Mouse (Mus musculus) forebrain, embryonic 14.5 days (tissue): Measurements from ENCODE around the gene Brinp1. TPM values are rescaled to one million over a fixed set of nuclear protein-coding genes. Genes with fewer than 3 reads are reported as not detected.

ENCODE experiments used
- ATAC-seq: fragments of 200-750 bp; cut with Nextera tagmentation; 2 replicates; pipeline ENCODE4 v1.8.0; 2017; ENCODE audit warnings: mild to moderate bottlenecking, moderate library complexity
- DNase-seq: peaks from one replicate; pipeline ENCODE4 v3.0.0-alpha.2; 2015; ENCODE audit warnings: low spot score
- H3K27ac ChIP-seq: fragments of 300-500 bp; sonication (generic); 2 replicates; pipeline ENCODE4 v1.5.1; 2014; ENCODE audit warnings: low read depth, mild to moderate bottlenecking, control low read depth, low read length, moderate library complexity
- H3K27me3 ChIP-seq: fragments of 300-500 bp; sonication (generic); replicated peaks from 2 replicates; pipeline ENCODE4 v1.6.1; 2014; ENCODE audit warnings: low read length, control low read depth, mixed read lengths; ENCODE audit not compliant: control insufficient read depth, insufficient read depth
- H3K36me3 ChIP-seq: fragments of 300-500 bp; sonication (generic); 2 replicates; pipeline ENCODE4 v1.6.1; 2014; ENCODE audit warnings: low read length, control low read depth; ENCODE audit not compliant: control insufficient read depth, insufficient read depth
- H3K4me1 ChIP-seq: fragments of 300-500 bp; sonication (generic); 2 replicates; pipeline ENCODE4 v1.6.1; 2014; ENCODE audit warnings: antibody characterized with exemption, low read length, control low read depth; ENCODE audit not compliant: control insufficient read depth, insufficient read depth
- H3K4me2 ChIP-seq: fragments of 300-500 bp; sonication (generic); 2 replicates; pipeline ENCODE4 v1.6.1; 2014; ENCODE audit warnings: mild to moderate bottlenecking, control low read depth, low read length
- H3K4me3 ChIP-seq: fragments of 300-500 bp; sonication (generic); 2 replicates; pipeline ENCODE4 v1.5.1; 2014; ENCODE audit warnings: low read depth, low read length, control low read depth
- H3K9ac ChIP-seq: fragments of 300-500 bp; sonication (generic); 2 replicates; pipeline ENCODE4 v1.6.1; 2014; ENCODE audit warnings: mild to moderate bottlenecking, low read length, control low read depth, moderate library complexity
- H3K9me3 ChIP-seq: fragments of 300-500 bp; sonication (generic); replicated peaks from 2 replicates; pipeline ENCODE4 v1.6.1; 2016; ENCODE audit warnings: low read length, control low read depth, mixed read lengths; ENCODE audit not compliant: control insufficient read depth
- WGBS: fragments of 180-500 bp; shearing (Covaris S2); extraction: QIAGEN DNeasy Blood & Tissue Kit; methylation state at CpG from one replicate; pipeline ENCODE4 v1.1.7; 2014; 5-methylcytosine and 5-hydroxymethylcytosine counted together
- polyA plus RNA-seq: library from polyadenylated mRNA; unstranded; fragments of >200 nt; fragmentation: Nextera tagmentation; extraction: Ambion mirVana; gene quantifications from 2 replicates; pipeline ENCODE4 v1.2.1, GENCODE M21; 2014

Brinp1 gene
- 22.3 and 30.8 TPM in 2 replicates for polyA plus RNA-seq

DNA sequence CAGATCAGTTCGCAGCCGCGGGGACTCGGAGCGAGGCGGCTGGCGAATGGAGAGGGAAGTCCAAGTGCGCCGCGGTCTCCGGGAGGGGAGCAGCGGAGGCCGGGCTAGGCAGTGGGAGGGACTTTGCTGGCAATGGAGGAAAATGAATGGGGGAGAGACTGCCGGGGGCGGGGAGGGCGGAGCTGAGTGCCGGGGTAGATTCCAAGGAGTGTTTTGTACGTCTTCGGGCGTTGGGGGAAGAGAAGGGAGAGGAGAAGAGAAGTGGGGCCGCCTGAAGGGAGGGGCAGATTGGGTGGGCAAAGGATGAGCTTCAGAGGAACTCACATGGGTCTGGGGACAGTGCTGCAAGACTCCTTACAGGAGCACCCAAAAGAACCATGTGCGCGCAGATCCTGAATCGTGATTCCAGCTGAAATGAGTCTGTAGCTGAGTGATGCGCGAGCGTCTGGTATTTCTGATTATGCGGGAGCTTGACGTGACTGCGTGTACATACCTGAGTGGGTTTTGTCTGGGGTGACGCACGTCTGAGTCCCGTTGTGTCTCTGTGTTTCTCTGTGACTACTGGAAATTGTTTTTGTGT is at the start of gene Brinp1:
TSS of gene Brinp1 (minus strand) at position 76 of the 580 bp plus-strand sequence.
- under 1% methylated on average over 32 of the region's 33 CpGs for WGBS
- Histone ChIP-seq H3K4me3 (peak within 1 kb of the TSS; percentile 62), H3K36me3 (no peaks in the 10 kb centered on the region), H3K27ac (peak within 1 kb of the TSS; percentile 39), H3K9me3 (no peaks in the 10 kb centered on the region), H3K4me1 (peaks cover 4% of the 10 kb centered on the region; the same call in 1 of the 2 replicates), H3K9ac (peak within 1 kb of the TSS; percentile 66), H3K4me2 (peak within 1 kb of the TSS; percentile 88), H3K27me3 (no peaks in the 10 kb centered on the region)
- ATAC-seq (peak; percentile 96), DNase-seq (peak; percentile 91)

DNA sequence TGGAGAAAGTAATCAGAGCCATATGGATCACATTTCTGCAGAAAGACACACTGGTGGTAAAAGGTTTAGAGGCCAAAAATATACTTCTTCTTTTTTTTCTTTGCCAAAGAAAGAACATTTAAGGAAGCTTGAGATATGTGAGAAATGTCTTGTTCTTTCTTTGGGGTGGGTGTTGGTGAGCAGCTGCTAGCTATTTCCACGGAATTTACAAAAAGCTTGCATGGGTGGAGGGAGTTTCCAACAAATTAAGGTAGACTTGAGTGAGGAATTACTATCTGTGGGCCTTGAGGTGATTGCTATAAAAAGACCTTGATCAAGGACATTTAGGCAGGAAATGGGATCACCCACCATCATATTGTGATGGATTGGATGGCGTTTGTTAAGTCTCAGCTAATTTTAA is 3.1 kb upstream of the Brinp1 start:
- Histone ChIP-seq H3K27me3 (no peaks in the 10 kb centered on the region), H3K4me2 (no peak overlapping the region), H3K27ac (no peak overlapping the region), H3K9ac (no peak overlapping the region), H3K36me3 (no peaks in the 10 kb centered on the region), H3K4me3 (no peak overlapping the region), H3K9me3 (no peaks in the 10 kb centered on the region), H3K4me1 (peaks cover 4% of the 10 kb centered on the region; the same call in 1 of the 2 replicates)
- DNase-seq (no peak), ATAC-seq (no peak)
- WGBS: 75% methylated on average over 2 of the region's 2 CpGs

DNA sequence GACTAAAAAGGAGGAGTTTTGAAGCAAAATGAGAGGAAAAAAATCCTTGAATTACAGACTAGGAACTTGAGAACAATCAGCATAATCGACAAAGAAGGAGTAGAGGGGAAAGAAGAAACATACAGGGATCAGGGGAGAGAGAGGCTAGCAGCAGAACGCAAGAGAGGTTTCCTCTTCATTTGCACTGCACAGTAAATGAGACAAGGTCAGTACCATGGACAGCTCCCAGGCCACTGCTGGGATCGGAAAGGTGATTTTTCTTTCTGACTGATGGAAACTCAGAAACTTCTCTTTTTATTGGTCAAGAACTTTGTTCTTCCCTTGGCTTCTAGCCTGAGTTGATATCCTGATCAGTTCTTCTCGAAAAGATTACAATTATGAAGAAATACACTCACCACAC is 1.4 kb upstream of the Brinp1 start:
- Histone ChIP-seq H3K4me1 (peaks cover 4% of the 10 kb centered on the region; the same call in 1 of the 2 replicates), H3K27me3 (no peaks in the 10 kb centered on the region), H3K27ac (no peak overlapping the region), H3K9ac (no peak overlapping the region), H3K36me3 (no peaks in the 10 kb centered on the region), H3K4me2 (no peak overlapping the region), H3K9me3 (no peaks in the 10 kb centered on the region), H3K4me3 (no peak overlapping the region)
- peak; percentile 46 for DNase-seq
- WGBS: 13% methylated on average over 4 of the region's 4 CpGs
- no peak for ATAC-seq

DNA sequence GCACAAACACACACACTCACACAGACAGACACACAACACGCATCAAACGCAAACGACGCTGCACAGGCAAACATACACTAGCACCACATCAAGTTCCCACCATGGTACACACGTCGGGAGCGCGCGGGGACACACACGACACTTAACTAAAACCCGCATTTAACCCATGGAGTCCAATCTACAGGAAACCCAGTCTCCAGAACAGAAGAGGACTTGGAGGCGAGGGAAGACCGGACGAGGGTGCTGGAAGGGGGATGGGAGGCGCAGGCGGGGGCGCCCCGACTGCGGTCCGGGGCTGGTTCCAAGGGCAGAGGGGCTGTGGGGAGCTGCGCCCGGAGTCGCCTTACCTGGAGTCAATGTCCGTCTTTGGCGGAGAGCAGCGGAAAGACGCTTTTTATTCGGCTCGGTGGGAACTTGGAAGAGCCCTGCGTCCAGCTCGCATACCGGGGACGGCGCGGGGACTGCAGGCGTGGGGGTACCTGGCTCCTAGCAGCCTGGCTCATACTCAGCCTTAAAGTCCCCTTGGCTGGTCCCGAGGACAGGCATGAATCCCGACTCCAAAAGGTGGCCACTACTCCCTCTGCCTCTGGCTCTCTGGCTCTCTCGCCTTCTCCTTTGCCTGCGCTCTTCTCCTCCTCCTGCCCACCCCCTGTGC is 403 bp downstream of the Brinp1 start:
- ATAC-seq (peak; percentile 48), DNase-seq (peak; percentile 67)
- no peaks in the 10 kb centered on the region for H3K9me3 ChIP-seq
- H3K4me2 ChIP-seq: peak overlapping the region; percentile 88
- no peaks in the 10 kb centered on the region for H3K36me3 ChIP-seq
- peaks cover 4% of the 10 kb centered on the region; the same call in 1 of the 2 replicates for H3K4me1 ChIP-seq
- H3K27me3 ChIP-seq: no peaks in the 10 kb centered on the region
- peak overlapping the region; percentile 66 for H3K9ac ChIP-seq
- WGBS: 0% methylated on average over 40 of the region's 40 CpGs
- peak overlapping the region; percentile 39 for H3K27ac ChIP-seq
- peak overlapping the region; percentile 62 for H3K4me3 ChIP-seq

DNA sequence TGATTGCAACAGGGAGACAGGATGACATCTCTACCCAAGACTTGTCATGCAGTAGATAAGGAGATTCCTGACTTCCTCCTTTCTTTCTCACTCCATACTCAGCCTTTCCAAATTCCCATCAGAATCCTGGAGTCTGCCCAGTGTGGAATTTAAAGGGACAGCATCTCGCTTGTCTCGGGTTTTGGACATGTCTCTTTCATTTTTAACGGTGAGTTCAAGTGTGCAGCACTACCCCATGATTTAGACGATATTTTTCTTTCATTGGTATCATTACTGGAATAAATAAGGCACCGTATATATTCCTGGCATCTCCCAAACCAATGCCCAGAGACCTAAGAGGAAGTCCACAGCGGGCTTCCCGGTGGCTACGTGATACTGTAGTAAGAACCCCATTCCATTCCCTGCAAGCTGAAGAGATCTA is 1.1 kb downstream of the Brinp1 start:
- Histone ChIP-seq H3K4me2 (peak overlapping the region; percentile 88), H3K27me3 (no peaks in the 10 kb centered on the region), H3K9me3 (no peaks in the 10 kb centered on the region), H3K4me1 (peaks cover 4% of the 10 kb centered on the region; the same call in 1 of the 2 replicates), H3K36me3 (no peaks in the 10 kb centered on the region), H3K9ac (peak overlapping the region; percentile 66), H3K27ac (peak overlapping the region; percentile 39; the same call in 1 of the 2 replicates), H3K4me3 (peak overlapping the region; percentile 62)
- ATAC-seq: 0 out of 2 replicates have a peak, but pooled peaks have one; percentile 0
- peak; percentile 20 for DNase-seq
- WGBS: 13% methylated on average over 8 of the region's 8 CpGs

DNA sequence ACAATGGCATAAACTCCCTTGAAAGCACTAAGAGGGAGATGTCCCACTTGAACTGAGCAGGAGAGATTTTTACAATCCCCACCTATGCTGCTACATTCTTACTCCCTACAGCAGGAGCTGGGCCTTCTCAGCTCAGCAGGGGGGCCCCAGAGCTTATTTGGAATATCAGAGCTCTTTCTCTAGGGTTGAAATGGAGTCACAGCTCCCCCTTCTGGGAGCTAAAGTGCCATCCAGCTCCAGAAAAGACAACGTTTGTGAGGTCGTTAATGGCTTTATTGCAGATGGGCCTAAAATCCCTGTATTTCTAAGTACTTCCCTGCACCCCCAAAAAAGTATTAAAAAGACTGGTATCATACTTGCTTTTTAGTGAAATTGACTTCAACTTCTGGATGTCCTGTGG is 3.6 kb downstream of the Brinp1 start:
- no peak overlapping the region for H3K4me3 ChIP-seq

DNA sequence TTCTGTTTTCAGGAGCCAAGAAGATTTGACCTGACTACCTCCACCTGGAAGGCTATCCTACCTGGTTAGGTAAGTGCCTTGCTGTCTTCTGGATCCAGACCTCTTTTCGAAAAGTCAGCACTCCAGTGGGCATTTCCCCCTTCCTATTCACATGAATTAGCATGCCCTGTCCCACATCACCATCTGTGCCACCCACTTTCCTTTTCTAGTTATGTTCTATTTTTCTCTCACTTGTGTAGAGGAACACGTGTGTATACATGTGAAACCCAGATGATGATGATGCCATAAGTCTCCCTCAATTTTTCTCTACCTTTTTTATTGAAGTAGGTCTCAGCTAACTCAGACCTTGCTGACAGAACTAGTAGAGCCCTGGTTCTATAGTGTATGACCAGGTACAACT is 11.3 kb downstream of the Brinp1 start:
- Histone ChIP-seq H3K4me3 (no peak overlapping the region), H3K36me3 (no peaks in the 10 kb centered on the region), H3K27ac (no peak overlapping the region), H3K4me1 (no peaks in the 10 kb centered on the region), H3K4me2 (no peak overlapping the region), H3K9ac (no peak overlapping the region), H3K9me3 (no peaks in the 10 kb centered on the region), H3K27me3 (no peaks in the 10 kb centered on the region)
- no peak for ATAC-seq
- whole genome bisulfite sequencing: 85% methylated on average over 2 of the region's 2 CpGs
- no peak for DNase-seq

More for the DNA sequence above, 3.6 kb downstream of the Brinp1 start:
- H3K9me3 ChIP-seq: no peaks in the 10 kb centered on the region
- WGBS: 1% methylated on average over 2 of the region's 2 CpGs
- ATAC-seq (no peak), DNase-seq (peak; percentile 90)
- H3K27ac ChIP-seq: no peak overlapping the region
- peaks cover 4% of the 10 kb centered on the region; the same call in 1 of the 2 replicates for H3K4me1 ChIP-seq
- no peaks in the 10 kb centered on the region for H3K36me3 ChIP-seq
- H3K9ac ChIP-seq: no peak overlapping the region
- H3K4me2 ChIP-seq: no peak overlapping the region
- H3K27me3 ChIP-seq: no peaks in the 10 kb centered on the region

DNA sequence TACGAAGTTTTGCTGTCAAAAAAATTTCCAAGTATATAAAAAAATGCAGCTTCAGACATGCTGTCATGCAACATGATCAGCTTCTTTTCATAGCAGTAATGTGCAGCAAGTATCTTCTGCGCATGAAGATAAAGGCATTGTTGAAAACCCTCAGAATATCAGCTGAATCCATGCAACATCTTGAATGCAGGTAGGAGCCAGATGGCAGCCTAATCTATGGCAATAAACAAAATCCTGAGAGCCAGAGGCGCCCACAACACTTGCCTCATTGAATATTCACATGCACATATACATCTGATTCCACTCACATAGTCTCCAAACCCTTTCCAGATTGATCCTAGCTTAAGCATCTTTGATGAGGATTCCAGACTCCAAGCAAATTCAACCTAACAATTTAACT is 24.2 kb downstream of the Brinp1 start:
- no peaks in the 10 kb centered on the region for H3K27me3 ChIP-seq
- H3K36me3 ChIP-seq: no peaks in the 10 kb centered on the region
- DNase-seq (no peak), ATAC-seq (no peak)
- H3K4me2 ChIP-seq: no peak overlapping the region
- no peak overlapping the region for H3K9ac ChIP-seq
- H3K4me1 ChIP-seq: no peaks in the 10 kb centered on the region
- no peak overlapping the region for H3K4me3 ChIP-seq
- no peak overlapping the region for H3K27ac ChIP-seq
- no peaks in the 10 kb centered on the region for H3K9me3 ChIP-seq
- WGBS: 74% methylated on average over 3 of the region's 3 CpGs

DNA sequence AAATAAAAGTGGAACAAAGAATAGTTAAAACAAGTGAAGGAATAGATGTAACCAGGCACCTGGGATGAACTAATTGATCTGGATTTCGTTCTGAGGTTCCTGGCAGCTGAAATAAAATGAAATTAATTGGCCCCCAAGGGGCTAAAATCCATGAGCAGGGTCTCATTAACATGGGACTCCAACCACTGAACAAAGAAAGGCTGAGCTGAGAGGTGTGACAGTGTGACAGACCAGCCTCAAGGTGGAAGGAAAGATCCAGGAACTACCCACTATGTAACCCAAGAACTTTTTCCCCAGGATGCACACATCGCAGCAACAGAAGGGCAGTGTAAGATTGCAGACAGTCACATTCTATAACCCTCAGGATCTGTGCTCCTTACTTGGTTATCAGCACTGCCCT is 28.1 kb downstream of the Brinp1 start:
- DNase-seq (no peak), ATAC-seq (no peak)
- 38% methylated on average over 2 of the region's 2 CpGs for WGBS
- H3K9me3 ChIP-seq: no peaks in the 10 kb centered on the region
- no peaks in the 10 kb centered on the region for H3K36me3 ChIP-seq
- no peak overlapping the region for H3K4me3 ChIP-seq
- no peaks in the 10 kb centered on the region for H3K27me3 ChIP-seq
- H3K27ac ChIP-seq: no peak overlapping the region
- no peaks in the 10 kb centered on the region for H3K4me1 ChIP-seq
- no peak overlapping the region for H3K4me2 ChIP-seq
- no peak overlapping the region for H3K9ac ChIP-seq
